Mouse (Mus musculus) brain, embryonic 14.5 days (tissue): Measurements from ENCODE around the gene Synj1. TPM values are rescaled to one million over a fixed set of nuclear protein-coding genes. Genes with fewer than 3 reads are reported as not detected.

ENCODE experiments used
- DNase-seq: peaks from one replicate; pipeline ENCODE4 v3.0.0-alpha.2; 2011; ENCODE audit warnings: low read depth
- CTCF ChIP-seq: fragments of 200-500 bp; IDR thresholded peaks from 2 replicates; pipeline ENCODE4 v1.5.1; 2012; ENCODE audit warnings: inconsistent platforms, mild to moderate bottlenecking, moderate library complexity, borderline replicate concordance; ENCODE audit not compliant: insufficient read depth, insufficient read length; ENCODE audit errors: extremely low read depth
- POLR2A ChIP-seq: fragments of 200-500 bp; IDR thresholded peaks from 2 replicates; pipeline ENCODE4 v1.6.1; 2012; ENCODE audit warnings: mild to moderate bottlenecking, inconsistent platforms, borderline replicate concordance; ENCODE audit not compliant: poor library complexity, insufficient read depth, insufficient read length, severe bottlenecking; ENCODE audit errors: extremely low read depth
- polyA plus RNA-seq: library from polyadenylated mRNA; depleted of rRNA; stranded (reverse); fragments of >200 nt; gene quantifications from 2 replicates; pipeline ENCODE4 v1.2.3, GENCODE M21; 2012

Gene Synj1
- polyA plus RNA-seq, 1 experiment = 90.7 TPM

- no peak for TF ChIP-seq CTCF
- TF ChIP-seq POLR2A = no peak
- DNase-seq = no peak
These were observed 24.8 kb upstream of the Synj1 start for GRCm38 (mm10) chr16:91035866-91036265.

DNA sequence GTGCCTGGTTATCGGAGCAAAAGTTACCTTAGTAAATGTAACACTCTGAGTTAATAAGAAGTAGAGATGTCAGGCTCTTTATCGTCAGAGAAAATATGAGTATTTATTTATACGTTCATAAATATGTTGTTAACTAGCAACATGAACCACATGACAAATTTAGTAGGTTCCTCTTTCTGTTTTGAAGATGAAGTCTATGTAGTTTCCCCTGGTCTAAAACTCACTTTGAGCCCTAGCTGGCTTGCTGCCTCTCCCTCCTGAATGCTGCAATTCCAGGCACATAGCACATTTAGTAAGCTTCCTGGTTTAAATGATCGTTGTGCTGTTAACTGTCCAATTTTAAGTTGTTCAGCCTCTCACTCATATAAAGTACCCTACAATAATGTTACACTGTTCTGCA is 19.6 kb upstream of the Synj1 start:
- no peak for DNase-seq
- TF ChIP-seq POLR2A (no peak), CTCF (no peak)

DNA sequence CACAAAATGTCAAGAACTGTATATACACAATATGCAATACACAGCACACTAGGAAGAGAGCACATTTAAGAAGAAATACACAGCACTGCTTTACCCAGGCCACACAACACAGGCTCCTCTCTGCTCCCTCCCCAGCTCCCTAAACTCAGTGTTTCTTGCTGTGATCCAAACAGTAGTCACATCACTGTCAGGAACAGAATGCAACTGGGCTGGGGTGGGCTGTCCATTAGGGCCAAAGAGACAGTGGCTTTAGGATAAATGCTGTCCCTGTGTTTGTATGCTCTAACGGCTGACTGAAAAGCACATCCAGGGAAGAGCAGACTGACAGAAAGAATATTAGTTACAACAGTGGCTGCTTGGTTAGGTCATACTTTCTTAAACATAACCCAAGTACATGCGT is 18.8 kb upstream of the Synj1 start:
- DNase-seq = no peak
- TF ChIP-seq CTCF = no peak
- no peak for TF ChIP-seq POLR2A

DNA sequence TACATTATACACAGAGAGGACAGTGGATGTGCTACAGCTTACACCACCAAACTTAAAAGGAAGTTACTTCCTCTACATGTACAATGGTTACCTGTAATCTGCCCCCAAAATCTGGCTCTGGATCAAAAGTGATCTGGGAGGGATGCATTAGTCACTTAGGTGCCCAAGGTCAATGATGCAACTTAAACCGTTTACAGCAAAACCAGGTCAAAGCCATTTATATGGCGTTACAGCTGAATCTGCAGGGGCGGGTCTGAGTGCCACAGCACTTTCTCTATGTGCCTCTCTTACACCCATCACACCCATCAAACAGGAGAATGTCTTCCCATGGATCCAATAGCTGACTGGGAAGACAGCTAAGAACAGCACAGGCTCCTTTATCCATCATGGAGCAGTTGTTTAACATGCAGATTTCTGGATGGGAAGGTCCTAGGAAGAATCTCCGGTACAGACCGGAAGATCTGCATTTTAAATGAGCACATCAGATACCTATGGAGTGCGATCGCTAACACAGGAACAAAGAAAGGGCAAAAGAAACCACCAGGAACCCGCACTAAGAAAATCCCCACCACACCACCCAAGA is 18.1 kb upstream of the Synj1 start:
- no peak for TF ChIP-seq CTCF
- no peak for TF ChIP-seq POLR2A
- no peak for DNase-seq

- TF ChIP-seq CTCF (no peak), POLR2A (no peak)
- no peak for DNase-seq
These were observed 15.2 kb upstream of the Synj1 start for GRCm38 (mm10) chr16:91026290-91026689.

DNA sequence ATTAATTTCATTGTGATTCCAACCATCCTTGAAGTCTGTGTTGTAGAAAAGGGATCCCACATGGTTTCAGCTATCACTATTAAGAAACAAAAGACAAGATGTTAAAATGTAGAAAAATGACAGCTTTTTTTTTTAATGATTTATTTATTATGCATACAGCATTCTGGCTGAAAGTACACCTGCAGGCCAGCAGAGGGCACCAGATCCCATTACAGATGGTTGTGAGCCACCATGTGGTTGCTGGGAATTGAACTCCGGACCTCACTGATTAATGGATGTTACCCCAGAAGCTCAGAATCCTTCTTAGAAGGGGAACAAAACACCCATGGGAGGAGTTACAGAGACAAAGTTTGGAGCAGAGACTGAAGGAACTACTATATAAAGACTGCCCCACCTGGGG is 12.3 kb upstream of the Synj1 start:
- no peak for DNase-seq
- peak; percentile 48; the same call in 1 of the 2 replicates for TF ChIP-seq CTCF
- TF ChIP-seq POLR2A = no peak

DNA sequence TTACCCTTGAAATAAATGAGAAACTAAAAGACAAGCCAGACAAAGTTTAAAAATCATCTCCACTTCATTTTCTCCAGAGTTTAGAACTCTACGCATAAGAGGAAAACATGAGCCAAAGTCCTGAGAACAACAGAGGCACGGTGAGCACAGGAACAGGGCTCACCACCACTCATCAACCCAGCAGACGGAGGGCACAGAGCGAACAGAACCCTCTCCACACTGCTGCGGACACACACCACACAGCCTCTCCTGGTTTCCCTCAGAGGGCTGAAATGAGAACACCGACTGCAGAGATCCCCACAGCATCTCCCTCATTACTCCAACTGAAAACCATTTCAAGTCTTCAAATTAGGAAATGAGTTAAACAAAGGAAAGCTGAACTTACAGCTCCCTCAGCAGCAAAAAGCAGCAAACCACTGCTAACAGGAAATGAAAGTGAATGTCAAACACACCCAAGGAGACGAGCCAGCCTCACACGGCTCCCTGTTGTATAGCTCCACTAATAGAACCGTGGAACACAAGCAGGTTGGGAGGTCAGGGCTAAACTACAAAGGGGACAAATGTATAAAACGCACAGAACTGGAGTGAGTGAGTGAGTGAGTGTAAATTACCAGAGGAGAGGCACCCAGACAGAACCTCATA is 9.9 kb upstream of the Synj1 start:
- TF ChIP-seq POLR2A = no peak

GRCm38 (mm10) chr16:91019476-91019875 is 8.4 kb upstream of the Synj1 start:
- no peak for DNase-seq
- no peak for TF ChIP-seq CTCF
- TF ChIP-seq POLR2A = no peak

More for the DNA sequence above, 9.9 kb upstream of the Synj1 start:
- no peak for DNase-seq

GRCm38 (mm10) chr16:91015761-91016160 is 4.7 kb upstream of the Synj1 start:
- no peak for DNase-seq
- TF ChIP-seq POLR2A (no peak), CTCF (no peak)

GRCm38 (mm10) chr16:91011847-91012246 is 739 bp upstream of the Synj1 start:
- TF ChIP-seq POLR2A (no peak), CTCF (no peak)
- DNase-seq = no peak

DNA sequence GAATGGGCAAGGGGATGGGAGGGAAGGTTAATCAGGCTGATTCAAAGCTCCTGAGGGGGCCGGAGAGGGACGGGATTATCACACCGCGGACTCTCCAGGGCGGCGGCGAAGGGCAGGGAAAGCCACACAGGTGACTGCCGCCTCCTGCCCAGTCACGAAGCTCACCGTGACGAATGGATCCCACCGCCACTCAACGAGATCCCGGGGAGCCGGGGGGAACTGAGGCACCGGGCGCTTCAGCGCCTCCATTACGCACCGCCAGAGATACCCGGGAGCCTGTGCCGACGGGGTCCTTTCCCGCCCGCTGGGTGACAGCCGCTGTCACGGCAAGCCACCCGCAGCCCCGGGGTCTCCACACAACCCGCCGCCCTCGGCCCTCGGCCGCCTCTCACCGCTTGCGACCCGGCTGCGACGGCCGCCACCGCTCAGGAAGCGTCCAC is 507 bp downstream of the Synj1 start:
- TF ChIP-seq POLR2A (peak; percentile 38; the same call in 1 of the 2 replicates), CTCF (no peak)
- no peak for DNase-seq

DNA sequence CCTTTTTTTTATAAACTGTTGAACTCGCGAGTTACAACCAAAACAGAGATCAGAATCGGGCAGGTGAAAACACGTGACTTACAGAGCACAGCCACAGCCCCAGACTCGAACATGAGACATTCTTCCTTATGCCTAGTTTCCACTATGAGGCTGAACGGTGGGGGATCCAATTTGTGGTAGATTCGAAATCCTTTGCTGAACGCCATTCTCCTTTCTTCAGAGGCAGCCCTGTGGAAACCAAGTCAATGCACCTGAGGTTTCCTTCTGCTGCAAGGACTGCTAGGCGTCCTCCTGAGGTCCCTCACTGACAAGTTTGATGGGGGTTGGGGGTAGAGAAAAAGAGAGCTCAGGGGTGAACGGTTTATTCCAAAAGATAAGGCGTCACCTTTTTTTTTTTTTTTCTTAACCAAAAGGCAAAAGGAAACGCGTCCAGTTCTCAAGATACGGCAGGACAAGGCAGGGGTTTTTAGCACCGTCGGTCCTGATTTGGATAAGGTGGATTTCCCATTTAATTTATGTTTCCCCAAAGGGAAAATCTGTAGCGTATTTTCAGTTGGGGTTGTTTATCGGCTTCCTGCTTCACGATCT is 1.1 kb downstream of the Synj1 start:
- peak; percentile 59 for DNase-seq
- no peak for TF ChIP-seq CTCF
- no peak for TF ChIP-seq POLR2A

GRCm38 (mm10) chr16:91004915-91005538 is 6.1 kb downstream of the Synj1 start:
- TF ChIP-seq POLR2A (no peak), CTCF (no peak)
- DNase-seq = no peak
